Mouse (Mus musculus) spleen, adult 2 months (tissue): ENCODE measurements around the gene Tspyl1.

Source experiments
- CTCF ChIP-seq: fragments of 200-500 bp; IDR thresholded peaks from 2 replicates; pipeline ENCODE4 v1.5.1; 2011; ENCODE audit warnings: mild to moderate bottlenecking, inconsistent platforms; ENCODE audit not compliant: insufficient read depth, insufficient read length, insufficient replicate concordance; ENCODE audit errors: extremely low read depth
- POLR2A ChIP-seq: fragments of 200-500 bp; IDR thresholded peaks from 2 replicates; pipeline ENCODE4 v1.6.1; 2011; ENCODE audit warnings: low read depth, low read length, inconsistent platforms

GRCm38 (mm10) chr10:34238536-34238935 lies 43.5 kb upstream of the Tspyl1 start:
- no peak for TF ChIP-seq POLR2A
- no peak for TF ChIP-seq CTCF
